Mouse (Mus musculus) urinary bladder, adult 18-20 months (tissue): ENCODE measurements around the gene Slc7a8.

ENCODE experiments used
- DNase-seq, 2 experiments: peaks; one replicate each; pipeline ENCODE4 v3.0.0; 2022; ENCODE audit warnings: low spot score in 2 of 2, mixed read lengths in 2 of 2

Gene Slc7a8

DNA sequence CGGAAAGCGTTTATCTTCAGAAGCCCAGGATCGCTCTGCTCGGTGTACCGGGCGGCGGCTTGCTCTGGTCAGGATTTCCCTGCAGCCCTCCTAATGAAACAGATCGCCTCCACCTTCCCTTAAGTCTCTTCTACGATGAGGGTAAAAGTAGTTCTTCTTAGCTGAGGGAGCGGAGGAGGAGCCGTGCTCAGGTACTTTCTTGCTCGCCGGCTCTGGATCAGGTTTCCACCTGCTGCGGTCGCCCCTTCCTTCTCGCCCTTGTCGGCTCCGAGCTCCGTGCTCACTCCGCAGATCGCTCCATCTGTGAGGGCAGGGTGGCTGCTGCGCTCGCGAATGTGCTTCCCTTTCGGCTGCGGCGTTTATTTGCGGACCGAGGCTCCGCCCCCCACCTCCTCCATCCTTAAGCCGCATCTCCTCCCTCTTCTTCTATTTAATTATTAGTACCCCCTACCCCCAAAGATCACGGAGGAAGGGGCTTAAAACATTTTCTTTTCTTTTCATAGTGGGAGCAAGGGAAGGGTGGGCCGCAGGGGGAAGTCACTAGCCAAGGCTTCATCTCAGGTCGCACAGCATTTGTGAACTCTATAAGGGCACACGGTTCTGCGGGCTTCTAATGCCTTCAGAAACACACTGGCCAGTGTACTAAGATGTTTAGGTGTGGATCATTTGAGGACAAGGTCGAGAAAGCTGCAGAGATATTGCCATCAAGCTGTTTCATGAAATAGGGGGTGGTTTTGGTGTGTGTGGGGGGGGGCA is at the start of gene Slc7a8:
Slc7a8 (minus strand) TSS at position 337 of the 756 bp plus-strand sequence.
- DNase-seq: peak; percentile 56 to 62

DNA sequence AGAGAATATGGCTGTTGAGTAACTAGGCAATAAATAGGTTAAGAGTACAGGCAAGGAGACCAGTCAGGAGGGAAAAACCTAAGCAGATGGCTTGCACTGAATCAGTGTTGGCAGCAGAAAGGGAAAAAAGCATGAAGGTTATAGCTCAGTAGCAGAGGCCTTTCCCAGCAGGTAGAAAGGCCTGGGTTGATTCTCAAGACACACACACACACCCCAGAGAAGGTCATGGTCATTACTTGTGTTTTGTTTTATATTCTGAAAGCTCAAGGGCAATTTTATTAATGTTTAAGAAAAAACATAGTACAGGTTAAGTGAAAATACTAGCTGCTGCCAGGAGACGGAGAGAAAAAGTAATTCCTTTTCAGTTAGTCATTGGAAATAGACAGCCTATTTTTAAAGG is 42.0 kb upstream of the Slc7a8 start:
- no peak for DNase-seq

DNA sequence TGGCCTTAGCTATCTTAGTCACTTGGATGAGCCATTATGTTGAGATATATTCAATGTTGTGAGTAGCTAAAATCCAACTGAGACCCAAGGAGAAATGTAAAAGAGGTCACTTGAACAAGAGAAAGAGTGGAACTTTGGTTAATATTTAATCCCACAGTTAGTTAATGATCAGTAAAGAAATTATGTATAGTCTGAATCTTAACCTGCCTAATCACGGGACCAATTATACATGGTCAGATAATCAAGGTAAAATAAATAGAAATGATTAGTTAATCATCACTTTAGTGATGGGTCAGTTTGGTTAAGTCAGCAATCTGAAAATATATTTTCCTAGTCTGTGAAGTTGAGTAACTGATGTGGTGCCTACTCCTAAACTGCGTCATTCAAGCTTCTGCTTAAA is 40.6 kb upstream of the Slc7a8 start:
- no peak for DNase-seq

DNA sequence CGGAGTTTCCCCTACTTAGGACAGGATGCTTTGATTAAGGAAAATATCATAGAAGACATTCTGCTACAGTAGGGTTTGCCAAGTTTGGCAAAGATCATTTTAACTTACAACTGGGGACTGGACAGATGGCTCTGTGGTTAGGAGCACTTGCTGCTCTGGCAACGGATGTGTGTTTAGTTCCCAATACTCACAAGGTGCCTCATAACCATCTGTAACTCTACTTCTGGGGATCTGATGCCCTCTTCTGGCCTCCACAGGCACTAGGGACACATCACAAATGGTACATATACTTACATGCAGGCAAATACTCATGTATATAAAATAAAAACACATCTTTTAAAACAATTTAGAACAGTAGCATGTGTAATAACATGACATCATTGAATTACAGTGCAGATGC is 36.0 kb upstream of the Slc7a8 start:
- no peak for DNase-seq

DNA sequence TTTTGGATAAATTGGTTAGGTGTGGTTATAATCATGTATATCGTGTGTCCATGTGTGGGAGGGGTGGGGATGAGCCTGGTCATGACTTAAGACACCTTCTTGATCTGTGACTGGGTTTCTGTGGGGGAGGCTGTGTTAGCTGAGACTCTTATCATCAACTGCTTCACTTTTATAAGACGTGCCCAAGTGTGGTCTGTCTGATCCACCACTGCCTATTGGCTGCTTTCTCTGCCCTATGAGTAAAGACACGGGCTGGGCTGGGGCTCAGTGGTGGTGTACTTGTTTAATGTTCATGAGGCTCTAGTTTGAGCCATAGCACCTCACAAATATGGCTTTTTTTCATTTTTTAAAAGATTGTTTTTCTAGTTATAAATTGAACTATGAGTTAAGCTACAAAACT is 34.0 kb upstream of the Slc7a8 start:
- no peak for DNase-seq

DNA sequence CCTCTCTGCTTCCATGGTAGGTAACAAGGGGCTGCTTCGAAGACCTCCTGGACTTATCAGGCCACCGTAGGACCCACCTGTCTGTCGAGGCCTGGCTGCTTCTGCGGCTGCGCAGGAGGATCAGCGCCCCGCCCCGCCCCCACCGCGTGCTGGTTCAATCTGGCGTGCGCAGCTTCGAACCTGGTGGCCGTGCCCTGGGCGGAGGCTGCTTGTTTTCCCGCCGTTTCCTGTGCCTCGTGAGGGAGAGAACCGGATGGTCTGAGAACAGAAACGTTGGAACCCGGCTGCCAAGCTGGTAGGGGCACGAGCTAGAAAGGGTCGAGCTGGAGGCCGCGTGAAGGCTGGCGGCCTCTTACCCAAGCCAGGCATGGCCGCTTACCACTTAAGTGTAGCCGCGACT is 32.2 kb upstream of the Slc7a8 start, which contains the start of gene Rnf212b:
Rnf212b (plus strand) TSS at position 151 of the 400 bp plus-strand sequence.
- no peak for DNase-seq

DNA sequence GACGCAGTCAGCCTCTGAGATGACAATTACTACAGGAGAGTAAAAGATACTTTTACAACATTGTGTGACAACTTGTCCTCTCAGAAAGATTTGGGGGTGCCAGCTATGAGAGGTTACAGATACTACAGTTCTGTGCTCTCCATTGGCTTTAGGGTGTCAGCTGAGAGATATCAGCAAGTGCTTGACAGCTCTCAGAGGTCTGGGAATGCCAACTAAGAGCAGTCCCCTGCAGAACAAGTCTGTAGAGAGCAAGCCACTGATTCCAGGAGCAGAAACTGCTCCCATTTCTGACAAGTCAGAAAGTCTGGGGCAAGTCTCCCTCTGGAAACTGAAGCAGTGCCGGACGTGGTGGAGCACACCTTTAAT is 27.9 kb upstream of the Slc7a8 start:
- DNase-seq: no peak

DNA sequence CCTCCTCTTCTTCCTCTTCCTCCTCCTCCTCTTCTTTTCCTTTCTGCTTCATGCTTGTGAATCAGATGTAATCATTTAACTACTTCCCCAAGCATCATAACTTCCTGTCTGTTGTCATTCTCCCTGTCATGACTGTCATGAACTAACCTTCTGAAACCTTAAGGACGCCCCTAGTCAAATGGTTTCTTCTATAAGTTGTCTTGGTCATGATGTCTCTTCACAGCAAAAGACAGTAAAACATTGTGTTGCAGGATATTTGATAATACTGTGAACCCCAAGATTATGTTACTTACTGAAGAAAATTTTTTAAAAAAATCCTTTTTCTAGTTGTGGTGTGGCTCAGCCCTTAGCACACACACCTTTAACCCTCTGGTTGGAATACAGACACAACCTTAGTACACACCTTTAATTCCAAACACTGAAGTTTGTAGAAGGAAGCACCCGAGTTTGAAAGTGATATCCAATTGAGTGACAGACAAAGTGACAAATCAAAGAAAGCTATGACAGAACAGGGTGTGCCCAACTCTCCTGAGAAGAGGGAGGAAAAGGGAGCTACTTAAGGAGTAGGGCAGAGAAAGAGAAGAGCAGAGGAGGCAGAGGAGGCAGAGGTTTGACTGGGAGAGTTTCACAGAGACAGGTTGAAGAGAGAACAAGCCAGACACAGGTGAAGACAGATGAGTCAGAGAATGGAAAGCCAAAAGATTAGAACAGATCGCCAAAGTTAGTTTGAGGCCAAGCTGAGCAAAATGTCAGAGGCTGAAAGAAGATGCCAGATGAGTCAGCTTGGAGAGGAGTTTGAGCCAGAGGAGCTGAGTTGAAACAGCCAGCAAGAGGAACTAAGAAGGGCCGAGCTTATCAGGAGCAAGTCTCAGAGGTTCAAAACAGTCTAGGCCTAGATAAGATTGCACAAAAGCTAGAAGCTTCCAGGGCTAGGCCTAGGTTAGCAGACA is 27.2 kb upstream of the Slc7a8 start:
- peak in 1 of 2 experiments; percentile 37 for DNase-seq

DNA sequence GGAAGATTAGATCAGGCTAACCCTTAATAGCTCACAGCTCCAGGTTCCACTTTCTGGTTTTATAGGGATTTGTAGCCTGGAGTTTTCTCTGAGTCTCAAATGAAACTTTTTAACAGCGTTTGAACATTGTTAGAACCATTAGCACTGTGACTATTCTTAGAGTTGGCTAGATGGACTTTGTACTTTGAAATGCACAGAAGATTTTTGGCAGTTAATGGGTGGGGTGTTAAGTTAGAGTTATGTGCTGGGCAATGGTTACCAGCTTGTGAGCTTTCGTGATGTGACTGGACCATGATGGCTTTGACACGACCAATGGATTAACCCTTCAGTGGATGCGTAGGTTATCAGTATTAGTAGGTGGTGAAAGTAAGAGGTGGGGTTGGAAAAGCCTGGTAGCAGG is 24.4 kb upstream of the Slc7a8 start:
- DNase-seq: no peak

DNA sequence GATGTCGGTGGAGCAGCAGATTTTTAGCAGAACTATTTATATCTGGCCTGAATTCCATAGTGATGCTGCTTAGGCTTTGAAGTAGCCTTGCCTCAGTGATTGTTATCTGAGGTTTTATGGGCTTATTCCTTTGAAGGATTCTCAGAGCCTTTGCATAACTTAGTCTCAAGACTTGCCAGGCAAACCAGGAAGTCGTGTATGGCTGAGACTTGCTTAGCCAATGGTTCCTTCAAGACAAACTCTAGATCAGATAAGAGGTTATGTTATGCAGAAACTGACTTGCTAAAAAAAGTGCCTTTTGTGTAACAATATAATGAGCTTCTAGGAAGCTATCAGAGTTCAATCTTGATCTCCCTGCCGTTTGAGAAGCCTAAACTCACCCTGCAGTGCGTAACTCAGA is 20.7 kb upstream of the Slc7a8 start:
- DNase-seq: no peak

DNA sequence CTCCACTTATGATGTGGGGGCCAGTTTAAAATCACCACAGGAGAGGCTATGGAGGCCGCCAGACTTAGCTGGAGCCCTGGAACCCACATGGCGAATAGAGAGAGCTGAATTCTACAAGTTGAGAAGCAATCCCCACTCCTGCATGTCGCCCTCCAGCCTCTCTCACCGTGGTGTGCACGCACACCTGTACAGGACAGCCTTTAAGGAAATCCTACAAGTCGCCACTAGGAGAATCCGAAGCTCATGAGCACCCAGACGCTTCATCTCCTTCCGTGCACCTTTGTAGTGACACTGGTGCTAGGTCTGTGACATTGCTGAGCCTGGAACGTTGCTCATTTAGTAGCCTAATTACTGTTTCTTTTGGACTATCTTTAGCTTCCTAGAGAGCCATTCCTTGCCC is 17.9 kb upstream of the Slc7a8 start:
- no peak for DNase-seq

DNA sequence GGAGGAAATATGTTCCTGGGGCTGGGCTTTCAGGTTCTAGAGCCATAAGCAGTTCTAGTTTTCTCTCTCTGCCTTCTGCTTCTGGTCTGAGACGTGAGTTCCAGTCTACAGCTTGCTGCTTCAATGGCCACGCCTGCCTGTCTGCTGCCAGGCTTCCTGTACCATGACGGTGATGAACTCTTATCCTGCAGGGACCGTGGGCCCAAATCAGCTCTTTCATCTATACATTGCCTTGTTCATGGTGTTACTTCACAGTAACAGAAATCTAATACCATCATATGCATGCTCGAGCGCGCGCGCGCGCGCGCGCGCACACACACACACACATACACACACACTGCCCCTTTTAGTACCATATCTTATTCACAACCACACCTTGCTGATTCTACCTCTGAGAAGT is 15.0 kb upstream of the Slc7a8 start:
- DNase-seq: no peak

DNA sequence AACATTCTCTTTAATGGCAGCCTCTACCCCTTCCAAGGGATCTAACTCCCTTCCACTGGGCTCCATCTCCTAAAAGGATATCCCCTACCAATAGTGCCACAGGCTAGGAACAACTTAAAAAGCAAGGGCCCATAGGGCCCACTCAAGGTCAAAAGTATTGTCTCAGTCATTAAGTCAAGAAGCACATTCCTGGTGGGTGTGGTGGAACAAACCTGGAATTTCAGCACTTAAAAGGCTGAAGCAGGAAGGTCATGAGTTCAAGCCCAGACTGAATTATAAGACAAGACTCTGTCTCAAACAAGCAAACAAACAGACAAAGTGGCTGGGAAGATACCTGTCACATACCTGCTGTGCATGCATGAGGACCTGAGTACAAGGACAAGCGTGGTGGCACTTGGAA is 14.2 kb upstream of the Slc7a8 start:
- DNase-seq: no peak

DNA sequence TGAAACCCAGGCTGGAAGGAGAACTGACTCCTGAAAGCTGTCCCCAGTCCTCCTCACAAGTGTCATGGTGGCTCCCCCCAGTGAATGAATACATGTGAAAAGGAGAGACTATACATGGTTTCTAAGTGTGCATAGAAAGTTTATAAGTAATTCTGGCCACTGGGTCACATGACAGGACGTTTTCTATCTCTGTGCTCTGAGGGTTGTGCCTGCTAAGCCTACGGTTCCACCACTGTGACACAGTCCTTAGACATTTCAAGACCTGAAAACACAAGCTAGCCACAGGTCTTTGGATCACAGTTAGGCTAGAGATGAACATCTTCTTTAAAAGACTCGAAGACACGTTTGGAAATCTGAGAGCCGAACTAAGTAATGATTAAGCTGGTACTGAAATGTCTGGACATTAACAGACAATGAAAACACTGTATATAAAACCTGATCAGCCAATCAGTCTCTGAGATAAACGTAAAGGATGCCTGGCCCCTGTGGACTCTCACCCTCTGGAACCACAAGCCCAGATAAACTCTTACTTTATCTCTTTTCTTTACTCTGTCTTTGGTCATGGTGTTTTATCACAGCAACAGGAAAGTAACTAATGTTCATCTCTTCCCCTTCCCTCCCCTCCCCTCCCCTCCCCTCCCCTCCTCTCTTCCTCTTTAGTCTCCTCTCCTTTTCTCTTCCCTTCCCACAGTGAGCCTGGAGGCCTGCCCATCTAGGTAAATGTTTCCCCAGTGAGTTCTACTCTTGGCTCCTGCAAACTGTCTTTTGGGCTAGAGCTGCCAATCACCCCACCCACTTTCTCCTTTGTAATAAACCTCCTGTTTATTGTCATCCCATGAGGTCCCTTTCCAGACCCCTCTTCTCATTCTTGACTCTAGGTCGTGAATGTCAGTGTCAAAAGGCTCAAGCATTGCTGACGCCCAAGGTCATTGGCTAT is 12.4 kb upstream of the Slc7a8 start:
- no peak for DNase-seq

DNA sequence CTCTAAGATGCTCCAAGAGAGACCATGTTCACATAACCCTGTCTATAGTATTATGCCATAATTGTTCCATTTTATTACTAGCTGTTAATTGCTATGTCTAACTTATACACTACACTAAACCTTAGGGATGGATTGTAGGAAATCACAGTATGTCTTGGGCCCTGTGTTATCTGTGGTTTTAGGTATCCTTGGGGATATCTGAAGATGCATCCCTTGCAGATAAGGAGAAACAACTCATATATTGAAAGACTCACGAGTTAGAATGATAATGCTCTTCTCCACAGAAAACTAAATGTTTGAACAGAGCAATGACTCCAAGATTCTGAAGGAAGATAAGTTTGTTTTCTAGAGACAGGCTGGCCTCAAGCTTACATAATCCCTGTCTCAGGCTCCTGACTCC is 11.6 kb upstream of the Slc7a8 start:
- no peak for DNase-seq

DNA sequence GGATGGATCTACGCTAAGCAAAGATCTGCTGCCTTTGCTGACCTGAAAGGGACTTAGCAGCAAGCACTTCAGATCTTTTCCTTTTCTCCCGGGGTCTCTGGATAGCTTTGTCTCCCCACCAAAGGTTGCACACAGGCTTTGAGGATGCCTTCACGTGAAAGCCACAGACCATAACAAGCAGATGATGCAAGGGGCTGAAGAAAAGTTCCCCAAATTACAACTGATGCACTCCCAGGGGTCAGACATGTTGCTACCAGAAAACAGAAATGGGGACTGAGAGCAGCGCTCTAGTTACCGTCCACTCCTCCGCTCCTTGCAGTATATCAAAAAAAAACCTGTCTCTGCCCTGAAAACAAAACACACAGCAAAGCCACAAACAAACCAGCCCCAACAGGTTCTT is 10.4 kb upstream of the Slc7a8 start:
- DNase-seq: no peak

DNA sequence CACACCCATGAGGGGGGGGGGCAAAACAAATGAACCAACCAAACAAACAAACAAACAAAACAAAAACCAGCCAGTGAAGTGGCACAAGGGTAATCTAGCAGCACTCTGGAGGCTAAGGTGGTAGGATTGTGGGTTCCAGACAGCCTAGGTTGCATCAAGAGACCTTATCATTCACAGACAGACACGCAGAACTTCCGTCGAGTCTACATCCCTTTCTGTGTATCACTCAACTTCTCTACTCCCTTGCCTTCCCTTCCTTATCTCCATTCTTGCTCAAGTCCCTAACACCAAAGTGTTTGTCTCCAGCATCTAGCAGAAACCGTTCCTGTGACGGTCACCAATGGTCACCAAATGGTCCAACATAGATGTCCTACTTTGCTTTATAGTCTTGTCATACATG is 6.5 kb upstream of the Slc7a8 start:
- DNase-seq: no peak

DNA sequence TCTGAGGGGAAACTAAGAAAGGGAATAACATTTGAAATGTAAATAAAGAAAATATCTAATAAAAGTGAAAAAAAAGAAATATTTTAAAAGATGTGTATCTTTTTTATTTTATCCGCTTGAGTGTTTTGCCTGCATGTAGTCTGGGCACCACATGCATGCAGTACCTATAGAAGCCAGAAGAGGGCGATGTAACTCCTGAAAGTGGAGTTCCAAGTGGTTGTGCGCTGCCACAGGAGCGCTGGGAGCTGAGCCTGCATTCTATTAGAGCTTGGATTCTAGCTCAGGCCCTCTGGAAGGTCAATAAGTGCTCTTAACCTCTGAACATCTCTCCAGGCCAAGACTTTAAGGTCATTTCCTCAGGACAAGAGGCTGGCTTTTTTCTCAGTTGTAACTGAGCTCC is 5.5 kb upstream of the Slc7a8 start:
- no peak for DNase-seq

DNA sequence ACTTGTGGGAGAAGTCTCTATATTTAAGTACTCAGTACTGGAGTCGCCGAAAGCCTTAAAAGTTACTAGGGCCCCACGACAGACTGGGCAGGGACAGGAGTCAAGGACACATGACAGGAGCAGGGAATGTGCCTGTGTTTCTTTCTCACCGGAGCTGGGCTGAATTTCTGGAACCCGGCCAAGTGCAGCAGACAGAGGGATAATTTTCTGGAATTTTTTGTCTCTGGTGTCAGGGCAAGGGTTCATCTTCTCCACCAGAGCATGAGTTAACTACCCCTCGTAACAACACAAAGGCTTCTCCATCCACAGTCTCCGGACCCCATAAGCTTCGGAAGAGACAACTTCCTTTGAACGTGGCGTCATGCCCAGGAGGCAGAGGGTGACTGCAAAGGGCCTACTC is 4.7 kb upstream of the Slc7a8 start:
- DNase-seq: peak in 1 of 2 experiments; percentile 24

DNA sequence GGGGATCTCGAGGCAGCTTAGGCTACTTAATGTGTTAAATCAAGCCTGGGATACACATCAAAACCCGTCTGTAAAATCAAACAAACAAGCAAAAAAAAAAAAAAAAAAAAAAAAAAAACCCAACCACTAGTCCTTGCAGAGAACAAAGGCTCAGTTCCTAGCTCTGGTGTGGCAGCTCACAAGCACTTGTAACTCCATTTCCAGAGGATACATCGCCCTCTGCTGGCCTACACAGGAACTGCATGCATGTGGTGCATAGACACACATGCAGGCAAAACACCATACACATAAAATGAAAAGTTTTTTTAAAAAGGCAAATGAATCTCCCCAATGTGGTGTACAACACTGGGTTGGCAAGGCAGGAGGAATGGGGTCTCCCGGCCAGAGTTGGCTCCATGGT is 4.2 kb upstream of the Slc7a8 start:
- peak; percentile 43 to 56 for DNase-seq

DNA sequence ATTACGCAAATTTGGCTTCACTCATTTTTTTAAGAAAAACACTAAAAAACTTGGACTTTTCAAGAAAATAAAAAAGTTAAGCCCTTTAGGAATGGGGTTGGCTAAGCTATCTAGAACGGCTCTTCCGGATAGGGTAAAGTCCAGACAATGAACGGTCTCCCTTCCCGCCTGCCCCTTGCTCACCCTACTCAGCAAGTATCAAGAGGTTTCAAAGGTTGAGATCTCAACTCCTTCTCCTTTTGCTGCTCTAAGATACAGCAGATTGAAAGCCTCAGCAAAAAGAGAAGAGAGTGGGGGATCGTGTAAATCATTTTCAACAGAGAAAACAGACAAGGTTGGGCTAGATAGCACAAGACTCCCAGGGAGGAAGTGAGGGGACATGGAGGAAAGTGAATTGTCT is 1.2 kb upstream of the Slc7a8 start:
- DNase-seq: no peak
